Mouse (Mus musculus): ENCODE measurements around the gene Map3k13.

DNA sequence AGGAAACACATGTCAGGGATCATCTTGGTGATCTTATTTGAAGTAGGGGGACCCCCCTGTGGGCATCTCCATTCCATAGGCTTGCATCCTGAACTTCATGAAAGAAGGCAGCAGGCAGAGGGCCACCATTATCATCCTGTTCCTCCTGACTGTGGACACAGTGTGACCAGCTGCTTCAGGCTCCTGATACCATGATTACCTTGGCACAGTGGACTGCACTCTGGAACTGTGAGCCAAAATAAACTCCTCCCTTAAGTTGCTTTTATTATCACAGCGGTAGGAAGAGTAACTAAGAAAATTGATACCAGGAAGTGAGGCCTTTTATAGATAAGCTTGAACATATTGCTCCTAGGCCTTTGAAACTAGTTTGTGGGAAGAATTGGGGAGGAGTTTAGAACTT, 12.7 kb downstream of the Map3k13 start:
- TF ChIP-seq CTCF (IDR thresholded peaks at IDR 0.05; ENCODE audit: borderline replicate concordance, insufficient read depth, low read depth, low read length) (no peak), POLR2A (IDR thresholded peaks at IDR 0.05; ENCODE audit: borderline replicate concordance, insufficient read depth, low read length) (no peak)
